Mouse (Mus musculus) midbrain, embryonic 11.5 days (tissue): Measurements from ENCODE around the gene Eral1. TPM values are rescaled to one million over a fixed set of nuclear protein-coding genes. Genes with fewer than 3 reads are reported as not detected.

Source experiments
- ATAC-seq: fragments of 200-750 bp; cut with Nextera tagmentation; 2 replicates; pipeline ENCODE4 v1.8.0; 2017; ENCODE audit warnings: moderate TSS enrichment, moderate library complexity; ENCODE audit not compliant: low FRiP score
- DNase-seq: peaks from one replicate; pipeline ENCODE4 v3.0.0; 2015; ENCODE audit warnings: low spot score; ENCODE audit errors: missing footprints
- H3K27ac ChIP-seq: fragments of 300-500 bp; sonication (generic); 2 replicates; pipeline ENCODE4 v1.5.1; 2014; ENCODE audit warnings: low read depth, low read length
- H3K27me3 ChIP-seq: fragments of 300-500 bp; sonication (generic); 2 replicates; pipeline ENCODE4 v1.6.1; 2014; ENCODE audit warnings: mild to moderate bottlenecking, low read length, moderate library complexity, mixed read lengths; ENCODE audit not compliant: control insufficient read depth, insufficient read depth
- H3K36me3 ChIP-seq: fragments of 300-500 bp; sonication (generic); 2 replicates; pipeline ENCODE4 v1.6.1; 2014; ENCODE audit warnings: mild to moderate bottlenecking, low read length, moderate library complexity, mixed read lengths; ENCODE audit not compliant: control insufficient read depth, insufficient read depth
- H3K4me1 ChIP-seq: fragments of 300-500 bp; sonication (generic); 2 replicates; pipeline ENCODE4 v1.6.1; 2014; ENCODE audit warnings: low read length; ENCODE audit not compliant: control insufficient read depth, insufficient read depth
- H3K4me2 ChIP-seq: fragments of 300-500 bp; sonication (generic); 2 replicates; pipeline ENCODE4 v1.6.1; 2014; ENCODE audit warnings: mild to moderate bottlenecking, moderate library complexity
- H3K4me3 ChIP-seq: fragments of 300-500 bp; sonication (generic); 2 replicates; pipeline ENCODE4 v1.5.1; 2014; ENCODE audit warnings: low read depth, low read length
- H3K9ac ChIP-seq: fragments of 300-500 bp; sonication (generic); 2 replicates; pipeline ENCODE4 v1.6.1; 2014; ENCODE audit warnings: low read length
- H3K9me3 ChIP-seq: fragments of 300-500 bp; sonication (generic); 2 replicates; pipeline ENCODE4 v1.6.1; 2016; ENCODE audit warnings: low read length; ENCODE audit not compliant: control insufficient read depth
- WGBS: fragments of 180-500 bp; shearing (Covaris S2); extraction: QIAGEN DNeasy Blood & Tissue Kit; methylation state at CpG from one replicate; pipeline ENCODE4 v1.1.7; 2014; 5-methylcytosine and 5-hydroxymethylcytosine counted together
- polyA plus RNA-seq: library from polyadenylated mRNA; unstranded; fragments of >200 nt; fragmentation: Nextera tagmentation; extraction: Ambion mirVana; gene quantifications from 2 replicates; pipeline ENCODE4 v1.2.1, GENCODE M21; 2014

Gene Eral1
- polyA plus RNA-seq, 1 experiment from 2014 or later: 39.0 TPM

- no peaks in the 10 kb centered on the region for H3K4me1 ChIP-seq
- H3K4me3 ChIP-seq: no peak overlapping the region
- H3K27ac ChIP-seq: peak overlapping the region; percentile 27
- H3K9ac ChIP-seq: no peak overlapping the region
- WGBS: 34% methylated on average over 6 of the region's 6 CpGs
- no peak overlapping the region for H3K4me2 ChIP-seq
- no peaks in the 10 kb centered on the region for H3K27me3 ChIP-seq
- no peaks in the 10 kb centered on the region for H3K9me3 ChIP-seq
- peaks cover 13% of the 10 kb centered on the region for H3K36me3 ChIP-seq
- ATAC-seq: no peak
- DNase-seq: no peak
Measured at GRCm38 (mm10) chr11:78072425-78073130, 7.6 kb downstream of the Eral1 start.

DNA sequence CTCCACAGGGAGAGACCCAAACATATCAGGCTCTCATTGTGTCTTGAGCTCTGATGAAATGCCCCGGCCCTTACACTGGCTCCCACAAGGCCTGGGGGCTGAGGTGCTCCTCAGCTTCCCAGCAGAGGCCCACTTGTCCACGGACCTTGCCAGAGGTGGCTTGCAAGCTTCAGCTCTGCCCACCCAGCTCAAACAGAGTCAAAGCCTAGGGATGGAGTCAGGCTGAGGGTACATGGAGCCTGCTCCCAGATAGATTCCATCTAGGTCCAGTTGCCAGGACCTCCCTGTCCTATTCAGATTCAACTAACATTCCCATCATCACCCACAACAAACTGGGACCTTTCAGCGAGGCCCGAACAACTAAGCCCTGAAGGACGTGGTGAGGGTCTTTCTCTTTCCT lies 8.2 kb downstream of the Eral1 start:
- Histone ChIP-seq H3K27ac (peak overlapping the region; percentile 27; the same call in 1 of the 2 replicates), H3K9me3 (no peaks in the 10 kb centered on the region), H3K4me1 (no peaks in the 10 kb centered on the region), H3K4me2 (no peak overlapping the region), H3K9ac (no peak overlapping the region), H3K36me3 (peaks cover 13% of the 10 kb centered on the region), H3K27me3 (no peaks in the 10 kb centered on the region), H3K4me3 (no peak overlapping the region)
- ATAC-seq (no peak), DNase-seq (no peak)
- 84% methylated on average over 5 of the region's 5 CpGs for WGBS

DNA sequence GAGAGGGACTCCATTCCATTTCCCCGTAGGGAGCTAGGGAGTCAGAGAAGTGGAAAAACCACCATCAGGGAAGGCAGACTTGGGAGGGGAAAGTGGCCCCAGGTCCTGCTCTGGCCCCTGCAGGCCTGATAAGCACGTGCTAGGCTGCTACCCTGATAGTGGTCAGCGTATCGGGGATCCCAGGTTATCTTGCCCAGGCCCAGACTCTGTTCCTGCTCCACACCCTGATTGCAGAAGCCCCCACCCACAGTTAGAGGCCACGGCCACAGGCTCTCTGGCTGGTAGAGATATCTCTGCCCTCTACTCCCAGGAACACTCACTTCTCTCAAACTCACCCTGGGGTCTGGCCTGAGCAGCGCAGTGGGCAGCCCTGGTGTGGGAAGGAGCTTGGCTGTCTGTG lies 10.5 kb downstream of the Eral1 start:
- ATAC-seq (no peak), DNase-seq (no peak)
- no peaks in the 10 kb centered on the region for H3K27me3 ChIP-seq
- H3K4me2 ChIP-seq: no peak overlapping the region
- WGBS: 88% methylated on average over 6 of the region's 6 CpGs
- H3K4me3 ChIP-seq: no peak overlapping the region
- H3K36me3 ChIP-seq: peaks cover 9% of the 10 kb centered on the region
- H3K9ac ChIP-seq: peak overlapping the region; percentile 20; the same call in 1 of the 2 replicates
- H3K27ac ChIP-seq: no peak overlapping the region
- H3K9me3 ChIP-seq: no peaks in the 10 kb centered on the region
- no peaks in the 10 kb centered on the region for H3K4me1 ChIP-seq

DNA sequence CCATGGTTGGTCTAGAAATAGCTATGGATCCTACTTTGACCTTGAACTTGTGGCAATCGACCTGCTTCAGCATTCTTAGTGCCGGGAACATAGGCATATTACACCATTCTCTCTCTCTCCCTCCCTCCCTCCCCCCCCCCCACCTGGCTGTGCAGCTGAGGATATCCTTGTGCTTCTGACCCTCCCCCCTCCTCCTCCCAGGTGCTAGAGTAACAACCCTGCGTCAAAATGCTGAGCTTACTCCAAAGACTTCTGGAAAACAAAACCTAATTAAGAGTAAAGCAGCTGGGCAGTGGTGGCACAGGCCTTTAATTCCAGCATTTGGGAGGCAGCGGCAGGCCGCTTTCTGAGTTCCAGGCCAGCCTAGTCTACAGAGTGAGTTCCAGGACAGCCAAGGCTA lies 11.1 kb downstream of the Eral1 start:
- H3K9ac ChIP-seq: no peak overlapping the region
- no peak overlapping the region for H3K4me2 ChIP-seq
- no peaks in the 10 kb centered on the region for H3K4me1 ChIP-seq
- H3K4me3 ChIP-seq: no peak overlapping the region
- H3K9me3 ChIP-seq: no peaks in the 10 kb centered on the region
- DNase-seq (no peak), ATAC-seq (no peak)
- no peak overlapping the region for H3K27ac ChIP-seq
- H3K27me3 ChIP-seq: no peaks in the 10 kb centered on the region
- H3K36me3 ChIP-seq: peaks cover 5% of the 10 kb centered on the region; the same call in 1 of the 2 replicates
- 75% methylated on average over 5 of the region's 5 CpGs for WGBS

GRCm38 (mm10) chr11:78067566-78067965 lies 12.6 kb downstream of the Eral1 start:
- Histone ChIP-seq H3K4me3 (no peak overlapping the region), H3K9ac (no peak overlapping the region), H3K9me3 (no peaks in the 10 kb centered on the region), H3K27ac (no peak overlapping the region), H3K4me1 (no peaks in the 10 kb centered on the region), H3K27me3 (no peaks in the 10 kb centered on the region), H3K36me3 (no peaks in the 10 kb centered on the region; the same call in 1 of the 2 replicates), H3K4me2 (no peak overlapping the region)
- DNase-seq (no peak), ATAC-seq (no peak)
- WGBS: 75% methylated on average over 5 of the region's 5 CpGs

DNA sequence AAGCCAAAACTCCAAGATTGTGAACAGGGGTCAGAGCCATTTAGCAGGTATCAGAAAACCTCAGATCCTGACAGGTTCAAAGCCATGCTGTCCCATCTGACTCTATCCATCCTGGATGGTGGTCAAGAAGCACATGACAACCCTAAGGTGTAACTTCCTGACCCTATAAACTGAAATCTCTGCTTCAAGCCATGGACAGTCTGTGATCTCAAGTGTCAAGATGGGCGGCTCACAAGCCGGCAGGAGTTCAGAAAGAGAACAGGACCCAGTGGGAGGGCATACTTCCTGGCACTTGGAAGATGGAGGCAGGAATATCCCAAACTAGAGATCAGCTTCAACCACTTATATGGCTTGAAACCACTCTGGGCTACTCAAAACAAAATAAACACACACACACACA lies 13.5 kb downstream of the Eral1 start:
- ATAC-seq (no peak), DNase-seq (no peak)
- H3K9ac ChIP-seq: no peak overlapping the region
- no peaks in the 10 kb centered on the region for H3K4me1 ChIP-seq
- no peak overlapping the region for H3K4me2 ChIP-seq
- H3K4me3 ChIP-seq: no peak overlapping the region
- H3K27ac ChIP-seq: no peak overlapping the region
- WGBS: 73% methylated on average over 2 of the region's 2 CpGs
- no peaks in the 10 kb centered on the region for H3K36me3 ChIP-seq
- H3K27me3 ChIP-seq: no peaks in the 10 kb centered on the region
- H3K9me3 ChIP-seq: no peaks in the 10 kb centered on the region

GRCm38 (mm10) chr11:78065906-78066305 lies 14.3 kb downstream of the Eral1 start:
- WGBS: 47% methylated on average over 2 of the region's 2 CpGs

DNA sequence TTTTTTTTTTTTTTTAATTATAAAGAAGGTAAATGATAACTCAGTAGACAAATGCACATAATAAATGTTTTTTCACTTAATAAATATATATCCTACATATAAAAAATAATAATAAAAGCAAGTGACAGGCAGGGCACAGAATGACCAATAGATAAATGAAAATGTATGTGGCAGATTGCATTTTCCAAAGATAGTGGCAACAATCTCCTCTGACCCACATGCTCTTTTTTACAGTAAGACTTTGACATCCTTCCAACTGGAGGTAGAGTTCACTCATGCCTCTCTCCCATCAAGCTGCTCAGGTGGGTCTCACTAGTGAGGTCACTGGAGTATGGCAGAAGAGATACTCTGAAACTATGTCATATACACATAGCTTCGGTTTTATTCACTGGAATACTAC lies 17.6 kb downstream of the Eral1 start:
- H3K36me3 ChIP-seq: peaks cover 7% of the 10 kb centered on the region; the same call in 1 of the 2 replicates
- no peaks in the 10 kb centered on the region for H3K27me3 ChIP-seq
- ATAC-seq (no peak), DNase-seq (no peak)
- H3K4me2 ChIP-seq: no peak overlapping the region
- 84% methylated on average over 1 of the region's 1 CpGs for WGBS
- H3K9ac ChIP-seq: no peak overlapping the region
- H3K9me3 ChIP-seq: no peaks in the 10 kb centered on the region
- no peak overlapping the region for H3K27ac ChIP-seq
- no peaks in the 10 kb centered on the region for H3K4me1 ChIP-seq
- H3K4me3 ChIP-seq: no peak overlapping the region

More at GRCm38 (mm10) chr11:78065906-78066305, 14.3 kb downstream of the Eral1 start:
- H3K4me3 ChIP-seq: no peak overlapping the region
- H3K36me3 ChIP-seq: no peaks in the 10 kb centered on the region
- DNase-seq (no peak), ATAC-seq (no peak)
- no peaks in the 10 kb centered on the region for H3K9me3 ChIP-seq
- H3K4me1 ChIP-seq: no peaks in the 10 kb centered on the region
- no peaks in the 10 kb centered on the region for H3K27me3 ChIP-seq
- no peak overlapping the region for H3K4me2 ChIP-seq
- no peak overlapping the region for H3K9ac ChIP-seq
- H3K27ac ChIP-seq: no peak overlapping the region

DNA sequence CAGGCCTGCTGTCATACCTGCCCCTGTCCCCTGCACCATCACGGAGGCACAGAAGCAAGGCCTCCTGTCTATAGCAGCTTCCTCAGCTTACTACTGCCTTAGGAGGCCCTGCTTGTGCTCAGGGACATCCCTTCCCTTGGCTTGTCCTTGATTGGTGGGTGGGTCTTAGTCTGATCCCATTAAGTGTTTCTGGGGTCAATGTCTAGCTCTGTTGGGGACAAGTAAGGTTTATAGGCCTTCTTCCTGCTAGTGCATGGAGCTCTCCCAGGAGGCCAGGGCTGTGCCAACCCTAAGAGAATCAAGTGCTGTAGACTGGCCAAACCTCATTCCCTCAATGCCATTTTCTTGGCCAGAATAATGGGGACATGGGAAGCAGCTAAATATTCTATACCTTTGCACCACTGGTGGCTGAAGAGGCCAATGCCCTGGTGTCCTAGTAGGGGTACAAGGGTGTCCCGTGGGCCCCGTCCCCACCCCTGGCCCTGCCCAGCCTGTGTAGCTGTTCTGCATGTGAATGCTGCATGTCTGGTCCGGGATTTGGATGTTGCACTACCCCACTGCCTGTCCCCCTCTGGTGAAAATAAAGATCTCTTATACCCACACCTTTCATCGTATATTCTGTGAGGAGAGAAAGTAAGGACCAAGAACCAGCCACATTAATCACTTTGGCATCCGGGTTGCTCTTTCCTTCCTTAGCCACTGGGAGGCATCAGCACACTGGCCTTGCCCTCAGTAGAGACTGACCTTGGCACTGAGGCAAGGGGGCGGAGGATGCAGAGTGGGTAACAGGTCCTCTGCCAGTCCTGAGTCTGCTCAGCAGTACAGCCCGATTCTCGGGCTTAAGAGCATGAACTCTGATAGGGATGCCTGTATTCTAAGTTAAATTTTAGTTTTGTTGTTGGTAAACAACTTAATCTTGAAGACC lies 20.1 kb downstream of the Eral1 start:
- 70% methylated on average over 9 of the region's 9 CpGs for WGBS
- DNase-seq: peak; percentile 85
- ATAC-seq: peak; percentile 48; the same call in 1 of the 2 replicates
- H3K4me1 ChIP-seq: no peaks in the 10 kb centered on the region
- H3K9ac ChIP-seq: no peak overlapping the region
- H3K36me3 ChIP-seq: peaks cover 8% of the 10 kb centered on the region; the same call in 1 of the 2 replicates
- no peaks in the 10 kb centered on the region for H3K27me3 ChIP-seq
- no peaks in the 10 kb centered on the region for H3K9me3 ChIP-seq
- no peak overlapping the region for H3K4me2 ChIP-seq
- no peak overlapping the region for H3K27ac ChIP-seq
- H3K4me3 ChIP-seq: no peak overlapping the region
